19 mouse cellular contexts compared by ENCODE assay signal in genomic region chr1:139015118-139015788, GRCm38 (mm10).
"Had no signal": no experiment of that assay in that cellular context is flagged by ENCODE, and none has a peak within 500 bp of the region (broad histone marks: within the 10 kb centered on the region; RNA-seq: fewer than 3 reads in every experiment).

No protein-coding gene starts in this region.

- ATAC-seq: midbrain, embryonic 13.5 days; midbrain, embryonic 16.5 days had no signal

- H3K9ac ChIP-seq: kidney, embryonic 15.5 days; liver, embryonic 13.5 days; midbrain, embryonic 13.5 days had no signal

- H3K9me3 ChIP-seq: kidney, embryonic 15.5 days; liver, embryonic 13.5 days; megakaryocyte, embryonic 14.5 days; midbrain, embryonic 10.5 days had no signal

- H3K27me3 ChIP-seq: kidney, embryonic 15.5 days; liver, embryonic 13.5 days; megakaryocyte, embryonic 14.5 days; midbrain, embryonic 13.5 days had no signal

- H3K4me2 ChIP-seq: kidney, embryonic 15.5 days; liver, embryonic 13.5 days; midbrain, embryonic 13.5 days had no signal

- H3K4me1 ChIP-seq: kidney, embryonic 15.5 days; midbrain, embryonic 13.5 days had no signal

- H3K36me3 ChIP-seq: kidney, embryonic 15.5 days; liver, embryonic 13.5 days; midbrain, embryonic 10.5 days; midbrain, embryonic 13.5 days had no signal

- DNase-seq: kidney, adult 11 months; kidney, adult 8-10 months; kidney, postnatal 10 days; kidney, postnatal 36 days; layer of hippocampus, postnatal 36 days; liver, embryonic 13.5 days; lung, adult 2 months; lung, postnatal 4 days; right cerebral cortex, adult 18-20 months; right cerebral cortex, postnatal 14 days; right cerebral cortex, postnatal 4 days; thymus, adult 18-20 months; thymus, postnatal 4 days had no signal

- H3K27ac ChIP-seq: kidney, embryonic 15.5 days; left cerebral cortex, adult 2 months; liver, embryonic 13.5 days; midbrain, embryonic 10.5 days; midbrain, embryonic 13.5 days had no signal

- H3K4me3 ChIP-seq: kidney, embryonic 15.5 days; left cerebral cortex, adult 2 months; liver, embryonic 13.5 days; megakaryocyte, embryonic 14.5 days; midbrain, embryonic 10.5 days; midbrain, embryonic 13.5 days had no signal
